Mouse (Mus musculus): ENCODE results near the gene Msl2. TPM values are rescaled to one million over a fixed set of nuclear protein-coding genes. Genes with fewer than 3 reads are reported as not detected.

Gene Msl2
- polyA plus RNA-seq, 1 experiment = 8.6 TPM

- Histone ChIP-seq H3K4me3 (peak overlapping the region; percentile 100), H3K27me3 (ENCODE audit: control insufficient read depth, insufficient read depth, insufficient read length) (no peaks in the 10 kb centered on the region), H3ac (ENCODE audit: control insufficient read depth, insufficient read length) (no peak overlapping the region), H3K36me3 (ENCODE audit: control insufficient read depth, insufficient read depth) (no peaks in the 10 kb centered on the region), H3K79me2 (ENCODE audit: control insufficient read depth, insufficient read depth) (peaks cover 66% of the 10 kb centered on the region), H3K4me2 (ENCODE audit: low read depth) (peak overlapping the region; percentile 91)
- TF ChIP-seq E2F4 (IDR thresholded peaks at IDR 0.05; ENCODE audit: insufficient read depth) (no peak), MYOD1 (IDR thresholded peaks at IDR 0.05; ENCODE audit: control insufficient read depth in 1 of 3, insufficient read length in 2 of 3, low read depth in 2 of 3) (no peak), TCF12 (IDR thresholded peaks at IDR 0.05; ENCODE audit: insufficient read depth, poor library complexity, severe bottlenecking) (no peak), USF1 (IDR thresholded peaks at IDR 0.05; ENCODE audit: low read depth) (no peak), TCF3 (IDR thresholded peaks at IDR 0.05; ENCODE audit: insufficient read length, low read depth) (no peak), REST (IDR thresholded peaks at IDR 0.05; ENCODE audit: insufficient read depth, insufficient read length) (no peak), MAX (IDR thresholded peaks at IDR 0.05; ENCODE audit: low read depth) (no peak), SRF (IDR thresholded peaks at IDR 0.05; ENCODE audit: control insufficient read depth, insufficient read length, low read depth) (no peak), POLR2AphosphoS2 (IDR thresholded peaks at IDR 0.05; ENCODE audit: insufficient read length, low read depth) (no peak), POLR2A (IDR thresholded peaks at IDR 0.05; ENCODE audit: insufficient read length, low read depth) (no peak), MYOG (IDR thresholded peaks at IDR 0.05; ENCODE audit: control insufficient read depth in 1 of 3, insufficient read depth in 1 of 3, insufficient read length in 2 of 3, low read depth in 2 of 3) (no peak), CEBPB (IDR thresholded peaks at IDR 0.05; ENCODE audit: insufficient read depth, poor library complexity, severe bottlenecking) (no peak)
Measured at GRCm38 (mm10) chr9:101076095-101076875, 2.4 kb downstream of the Msl2 start.

GRCm38 (mm10) chr9:101077486-101077885 is 3.6 kb downstream of the Msl2 start:
- Histone ChIP-seq H3ac (ENCODE audit: control insufficient read depth, insufficient read length) (no peak overlapping the region), H3K27me3 (ENCODE audit: control insufficient read depth, insufficient read depth, insufficient read length) (no peaks in the 10 kb centered on the region), H3K79me2 (ENCODE audit: control insufficient read depth, insufficient read depth) (peaks cover 78% of the 10 kb centered on the region), H3K4me3 (peak overlapping the region; percentile 100), H3K4me2 (ENCODE audit: low read depth) (peak overlapping the region; percentile 91), H3K36me3 (ENCODE audit: control insufficient read depth, insufficient read depth) (no peaks in the 10 kb centered on the region)
- TF ChIP-seq MYOG (IDR thresholded peaks at IDR 0.05; ENCODE audit: control insufficient read depth in 1 of 3, insufficient read depth in 1 of 3, insufficient read length in 2 of 3, low read depth in 2 of 3) = no peak
- no peak for TF ChIP-seq POLR2A (IDR thresholded peaks at IDR 0.05; ENCODE audit: insufficient read length, low read depth)
- no peak for TF ChIP-seq MAX (IDR thresholded peaks at IDR 0.05; ENCODE audit: low read depth)
- TF ChIP-seq TCF3 (IDR thresholded peaks at IDR 0.05; ENCODE audit: insufficient read length, low read depth) = no peak
- TF ChIP-seq TCF12 (IDR thresholded peaks at IDR 0.05; ENCODE audit: insufficient read depth, poor library complexity, severe bottlenecking) = no peak
- no peak for TF ChIP-seq MYOD1 (IDR thresholded peaks at IDR 0.05; ENCODE audit: control insufficient read depth in 1 of 3, insufficient read length in 2 of 3, low read depth in 2 of 3)

GRCm38 (mm10) chr9:101078579-101078978 is 4.7 kb downstream of the Msl2 start:
- H3K4me3 ChIP-seq = peak overlapping the region; percentile 100
- H3K27me3 ChIP-seq (ENCODE audit: control insufficient read depth, insufficient read depth, insufficient read length) = no peaks in the 10 kb centered on the region
- peaks cover 89% of the 10 kb centered on the region for H3K79me2 ChIP-seq (ENCODE audit: control insufficient read depth, insufficient read depth)
- peak overlapping the region; percentile 91 for H3K4me2 ChIP-seq (ENCODE audit: low read depth)
- no peak for TF ChIP-seq POLR2AphosphoS2 (IDR thresholded peaks at IDR 0.05; ENCODE audit: insufficient read length, low read depth)
- TF ChIP-seq REST (IDR thresholded peaks at IDR 0.05; ENCODE audit: insufficient read depth, insufficient read length) = no peak
- no peak for TF ChIP-seq TCF12 (IDR thresholded peaks at IDR 0.05; ENCODE audit: insufficient read depth, poor library complexity, severe bottlenecking)
- H3ac ChIP-seq (ENCODE audit: control insufficient read depth, insufficient read length) = no peak overlapping the region
- no peaks in the 10 kb centered on the region for H3K36me3 ChIP-seq (ENCODE audit: control insufficient read depth, insufficient read depth)

- Histone ChIP-seq H3ac (ENCODE audit: control insufficient read depth, insufficient read length) (no peak overlapping the region), H3K36me3 (ENCODE audit: control insufficient read depth, insufficient read depth) (no peaks in the 10 kb centered on the region), H3K79me2 (ENCODE audit: control insufficient read depth, insufficient read depth) (peaks cover 100% of the 10 kb centered on the region), H3K27me3 (ENCODE audit: control insufficient read depth, insufficient read depth, insufficient read length) (no peaks in the 10 kb centered on the region), H3K4me2 (ENCODE audit: low read depth) (peak overlapping the region; percentile 91), H3K4me3 (no peak overlapping the region)
- TF ChIP-seq SRF (IDR thresholded peaks at IDR 0.05; ENCODE audit: control insufficient read depth, insufficient read length, low read depth) = no peak
- no peak for TF ChIP-seq E2F4 (IDR thresholded peaks at IDR 0.05; ENCODE audit: insufficient read depth)
- no peak for TF ChIP-seq TCF3 (IDR thresholded peaks at IDR 0.05; ENCODE audit: insufficient read length, low read depth)
- TF ChIP-seq REST (IDR thresholded peaks at IDR 0.05; ENCODE audit: insufficient read depth, insufficient read length) = no peak
- TF ChIP-seq POLR2AphosphoS2 (IDR thresholded peaks at IDR 0.05; ENCODE audit: insufficient read length, low read depth) = no peak
Measured at GRCm38 (mm10) chr9:101080046-101080685, 6.3 kb downstream of the Msl2 start.

- H3K79me2 ChIP-seq (ENCODE audit: control insufficient read depth, insufficient read depth) = peaks cover 66% of the 10 kb centered on the region
- no peaks in the 10 kb centered on the region for H3K36me3 ChIP-seq (ENCODE audit: control insufficient read depth, insufficient read depth)
- no peak overlapping the region for H3K4me3 ChIP-seq
- no peak overlapping the region for H3K4me2 ChIP-seq (ENCODE audit: low read depth)
- no peak overlapping the region for H3ac ChIP-seq (ENCODE audit: control insufficient read depth, insufficient read length)
- H3K27me3 ChIP-seq (ENCODE audit: control insufficient read depth, insufficient read depth, insufficient read length) = no peaks in the 10 kb centered on the region
- no peak for TF ChIP-seq TCF12 (IDR thresholded peaks at IDR 0.05; ENCODE audit: insufficient read depth, poor library complexity, severe bottlenecking)
- no peak for TF ChIP-seq USF1 (IDR thresholded peaks at IDR 0.05; ENCODE audit: low read depth)
- no peak for TF ChIP-seq MYOD1 (IDR thresholded peaks at IDR 0.05; ENCODE audit: control insufficient read depth in 1 of 3, insufficient read length in 2 of 3, low read depth in 2 of 3)
- no peak for TF ChIP-seq MAX (IDR thresholded peaks at IDR 0.05; ENCODE audit: low read depth)
- TF ChIP-seq TCF3 (IDR thresholded peaks at IDR 0.05; ENCODE audit: insufficient read length, low read depth) = no peak
- no peak for TF ChIP-seq REST (IDR thresholded peaks at IDR 0.05; ENCODE audit: insufficient read depth, insufficient read length)
- no peak for TF ChIP-seq POLR2AphosphoS2 (IDR thresholded peaks at IDR 0.05; ENCODE audit: insufficient read length, low read depth)
- TF ChIP-seq E2F4 (IDR thresholded peaks at IDR 0.05; ENCODE audit: insufficient read depth) = no peak
- TF ChIP-seq MYOG (IDR thresholded peaks at IDR 0.05; ENCODE audit: control insufficient read depth in 1 of 3, insufficient read depth in 1 of 3, insufficient read length in 2 of 3, low read depth in 2 of 3) = no peak
- no peak for TF ChIP-seq SRF (IDR thresholded peaks at IDR 0.05; ENCODE audit: control insufficient read depth, insufficient read length, low read depth)
- no peak for TF ChIP-seq CEBPB (IDR thresholded peaks at IDR 0.05; ENCODE audit: insufficient read depth, poor library complexity, severe bottlenecking)
- no peak for TF ChIP-seq POLR2A (IDR thresholded peaks at IDR 0.05; ENCODE audit: insufficient read length, low read depth)
Measured at GRCm38 (mm10) chr9:101083728-101084127, 9.8 kb downstream of the Msl2 start.

All from myocyte (in vitro differentiated cells).